Mouse (Mus musculus): ENCODE results near the gene Slc10a2. TPM values are rescaled to one million over a fixed set of nuclear protein-coding genes. Genes with fewer than 3 reads are reported as not detected.
"Not testable (repeated sequence)": the region's sequence is repeated elsewhere in the genome, so short reads cannot be mapped to it uniquely, and the experiment has no call there.

Gene Slc10a2
- total RNA-seq (2021): not detected

- no peak for DNase-seq
These were observed at the start of gene Slc10a2 for GRCm38 (mm10) chr8:5105186-5105585. TSS of gene Slc10a2 (minus strand) at chr8:5105351.

DNA sequence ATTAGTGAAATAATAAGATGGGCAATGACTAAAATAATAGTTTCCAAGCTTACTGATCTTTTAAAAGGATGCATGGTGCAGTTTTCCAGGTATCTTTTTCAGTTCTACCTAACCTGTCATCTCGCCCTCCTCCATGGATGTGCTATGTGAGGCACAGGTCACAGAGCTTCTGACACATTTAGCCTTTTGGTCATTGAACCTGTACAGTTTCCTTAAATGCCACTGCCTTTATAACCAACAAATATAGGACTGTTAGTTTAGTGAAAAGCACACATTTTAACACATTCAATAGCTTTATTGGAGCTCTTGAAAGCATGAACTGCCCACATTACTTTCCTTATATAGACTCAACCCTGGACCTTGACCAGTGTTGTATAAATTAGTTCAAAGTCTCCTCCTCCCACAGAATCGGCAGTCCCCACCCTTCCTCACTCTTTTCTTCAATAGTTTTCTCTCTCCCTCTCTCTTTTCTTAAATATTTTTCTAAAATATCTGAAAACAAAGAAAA lies 24.2 kb upstream of the Slc10a2 start:
- DNase-seq: no peak

DNA sequence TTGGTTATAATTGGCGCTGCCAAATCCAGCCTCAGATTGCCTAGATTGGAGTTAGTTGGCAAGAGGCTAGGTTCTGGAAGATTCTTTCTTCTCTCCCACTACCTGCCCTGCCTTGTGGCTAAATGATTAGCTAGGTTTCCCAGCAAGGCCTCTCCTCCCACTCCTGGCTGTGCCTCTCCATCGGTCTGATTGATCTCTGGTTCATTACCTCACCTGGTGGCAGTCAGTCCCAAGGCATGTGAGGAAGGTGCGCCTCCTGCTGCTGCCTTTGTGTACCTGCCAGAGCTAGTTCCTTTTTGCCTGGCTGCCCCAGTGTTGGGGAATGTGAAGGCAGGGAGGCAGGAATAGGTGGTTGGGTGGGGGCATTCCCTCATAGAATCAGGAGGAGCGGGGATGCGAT lies 1.7 kb upstream of the Slc10a2 start:
- no peak for DNase-seq

GRCm38 (mm10) chr8:5095392-5095791 lies 9.8 kb downstream of the Slc10a2 start:
- DNase-seq: no peak

DNA sequence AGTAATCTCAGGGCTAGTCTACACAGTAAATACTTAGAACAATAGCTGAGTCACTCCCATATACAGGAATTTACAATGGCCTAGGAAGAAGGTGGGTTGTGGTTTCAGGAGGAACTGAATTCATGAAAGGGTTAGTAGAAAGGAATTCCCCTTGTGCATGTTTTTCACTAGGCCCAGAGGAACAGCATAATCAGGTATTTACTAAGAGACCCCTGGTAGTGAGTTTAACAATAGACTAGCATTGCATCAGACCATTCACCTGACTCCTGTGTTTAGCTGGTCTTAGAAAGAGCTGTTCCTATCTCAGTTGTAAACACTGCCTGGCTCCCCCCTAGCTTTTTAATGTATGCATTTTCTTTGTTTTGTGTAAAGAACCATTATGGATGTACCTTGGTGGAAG lies 11.2 kb downstream of the Slc10a2 start:
- not testable (repeated sequence) for DNase-seq

- no peak for DNase-seq
These were observed 31.4 kb downstream of the Slc10a2 start for GRCm38 (mm10) chr8:5073654-5074293.

- DNase-seq: no peak
These were observed 46.3 kb downstream of the Slc10a2 start for GRCm38 (mm10) chr8:5058888-5059287.

DNA sequence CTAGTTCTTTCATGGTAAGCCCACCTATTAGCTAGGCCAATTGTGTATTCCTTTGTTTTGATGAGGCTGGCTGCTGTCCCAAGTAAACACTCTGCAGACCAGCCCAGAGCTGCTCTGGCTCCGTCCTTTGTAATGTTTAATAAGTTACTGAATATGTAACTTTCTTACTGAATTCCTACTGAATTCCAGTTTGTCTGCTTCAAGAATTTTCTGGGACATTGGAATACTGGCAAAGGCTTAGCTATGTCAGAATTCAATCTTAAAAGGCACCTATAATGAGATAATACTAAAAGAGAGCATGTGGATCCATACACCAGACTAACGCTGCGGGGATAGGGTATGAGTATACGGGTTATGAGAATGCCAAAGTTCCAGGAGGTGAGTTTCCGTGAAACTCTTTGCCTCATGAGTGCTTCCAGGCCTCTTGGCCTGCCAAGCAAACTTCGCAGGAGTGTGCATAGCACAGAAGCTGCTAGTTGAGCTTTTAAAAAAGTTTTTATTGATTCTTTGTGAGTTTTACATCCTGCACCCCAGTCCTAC lies 60.7 kb downstream of the Slc10a2 start:
- not testable (repeated sequence) for DNase-seq

DNA sequence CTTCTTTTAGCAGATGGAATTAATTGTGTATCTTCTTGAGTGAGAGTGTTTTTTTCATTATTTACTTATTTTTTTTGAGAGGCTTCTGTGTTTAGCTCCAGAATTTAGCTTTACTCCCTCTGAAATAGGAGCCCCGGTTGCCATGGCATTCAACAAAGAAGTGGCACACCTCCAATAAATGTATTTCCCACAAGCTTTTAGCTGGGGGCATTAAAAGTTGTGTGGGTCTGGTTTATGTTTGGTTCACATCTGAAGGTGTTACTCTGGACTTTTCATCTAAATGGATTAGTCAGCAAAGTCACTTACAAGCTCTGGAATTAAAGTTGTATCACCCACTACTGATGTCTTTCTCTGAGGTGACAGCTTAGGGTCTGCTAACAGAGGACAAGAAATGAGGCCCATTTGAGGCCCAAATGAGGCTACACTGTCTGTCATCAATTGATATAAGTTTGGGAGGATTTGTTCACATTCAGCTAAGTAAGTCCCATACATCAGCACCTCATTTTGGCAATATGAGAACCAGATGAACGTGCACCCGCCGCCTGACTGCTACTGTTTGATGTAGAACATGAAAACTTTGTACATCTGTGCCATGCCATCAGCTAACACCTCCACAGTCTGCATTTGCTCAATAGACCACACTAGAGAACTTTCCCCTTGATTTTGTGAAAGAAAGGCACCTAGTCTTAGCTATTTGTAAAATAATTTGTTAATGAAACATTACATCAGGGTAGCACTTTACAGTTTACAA lies 66.2 kb downstream of the Slc10a2 start:
- no peak for DNase-seq
